Mouse (Mus musculus) gastrocnemius, postnatal 25 days (tissue): ENCODE measurements at regions not wholly inside any gene's neighbourhood (a gene's known extent, or its start where the extent isn't known, plus 50 kb on each side); places are given as distances from the start of the nearest gene placed in this dataset.

Experiments
- DNase-seq: peaks from one replicate; pipeline ENCODE4 v3.0.0; 2022

DNA sequence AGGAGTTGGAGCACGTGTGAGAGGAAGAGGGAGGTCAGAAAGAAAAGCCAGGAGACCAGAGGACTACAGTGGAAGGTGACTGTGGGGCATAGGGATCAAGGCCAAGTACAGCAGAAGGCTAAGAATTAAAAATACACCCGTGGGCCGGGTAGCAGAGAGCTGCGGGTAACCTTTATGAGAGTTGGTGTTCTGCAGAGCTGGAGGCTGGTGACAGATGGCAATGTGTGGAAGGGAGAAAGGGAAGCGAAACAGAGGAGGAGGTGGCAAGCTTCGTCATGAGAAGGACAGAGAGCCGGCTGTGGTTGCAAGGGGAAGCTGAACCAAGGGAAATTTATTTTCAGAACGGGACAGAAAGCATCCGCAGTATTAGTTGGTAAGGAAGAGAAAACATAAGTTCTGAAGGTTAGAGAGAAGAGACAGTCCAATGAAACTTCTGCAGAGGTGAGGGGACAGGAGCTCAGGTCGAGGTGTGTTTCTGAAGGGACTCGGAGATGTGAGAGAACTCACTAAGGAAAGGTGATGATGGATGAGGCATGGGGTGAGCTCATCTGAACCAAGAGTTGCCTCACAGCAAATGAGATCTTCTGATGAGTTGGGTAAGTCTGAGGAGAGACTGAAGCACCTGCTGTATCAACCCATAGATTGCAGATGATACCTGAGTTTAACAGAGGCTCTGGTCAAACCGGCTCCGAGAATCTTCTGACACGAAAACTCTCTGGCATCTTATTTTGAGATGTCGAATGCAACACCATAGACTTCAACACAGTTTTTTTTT lies 200.6 kb downstream of the Gm10260 start:
- DNase-seq = no peak

DNA sequence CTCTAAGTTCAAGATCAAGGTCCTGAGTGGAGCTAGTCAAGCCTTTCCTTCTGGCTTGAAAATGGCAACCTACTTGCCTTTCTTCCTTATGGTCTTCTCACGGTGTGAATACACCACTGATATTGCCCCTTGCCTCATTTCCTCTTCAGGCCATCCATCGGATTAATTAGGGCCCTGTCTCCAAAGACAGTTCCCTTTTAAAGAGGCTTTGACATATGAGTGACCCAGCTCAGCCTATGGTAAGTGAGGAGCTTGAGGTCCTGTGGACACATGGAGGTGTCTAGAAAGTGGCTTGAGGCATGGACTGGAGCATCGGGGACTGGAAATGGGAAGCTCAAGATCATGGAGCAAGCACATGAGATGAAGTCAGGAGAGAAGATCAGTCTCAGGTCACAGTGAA lies 201.5 kb downstream of the Gm10260 start:
- DNase-seq = no peak

DNA sequence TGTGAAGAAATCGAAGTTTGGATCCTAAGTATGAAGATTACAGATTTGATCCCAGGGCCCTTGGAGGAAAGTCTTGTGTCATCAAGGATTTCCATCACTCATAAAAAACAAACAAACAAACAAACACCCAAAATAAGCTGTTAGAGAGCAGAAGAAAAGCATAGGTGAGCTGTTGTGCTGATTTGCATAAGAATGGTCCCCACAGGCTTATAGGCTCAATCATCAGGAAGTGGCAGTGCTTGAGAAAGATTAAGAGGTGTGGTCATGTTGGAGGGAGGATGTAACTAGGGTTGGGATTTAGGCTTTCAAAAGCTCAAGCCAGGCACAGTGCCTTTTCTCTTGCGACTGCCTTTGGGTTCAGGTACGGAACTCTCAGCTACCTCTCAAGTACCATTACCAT lies 205.1 kb downstream of the Gm10260 start:
- DNase-seq = no peak

DNA sequence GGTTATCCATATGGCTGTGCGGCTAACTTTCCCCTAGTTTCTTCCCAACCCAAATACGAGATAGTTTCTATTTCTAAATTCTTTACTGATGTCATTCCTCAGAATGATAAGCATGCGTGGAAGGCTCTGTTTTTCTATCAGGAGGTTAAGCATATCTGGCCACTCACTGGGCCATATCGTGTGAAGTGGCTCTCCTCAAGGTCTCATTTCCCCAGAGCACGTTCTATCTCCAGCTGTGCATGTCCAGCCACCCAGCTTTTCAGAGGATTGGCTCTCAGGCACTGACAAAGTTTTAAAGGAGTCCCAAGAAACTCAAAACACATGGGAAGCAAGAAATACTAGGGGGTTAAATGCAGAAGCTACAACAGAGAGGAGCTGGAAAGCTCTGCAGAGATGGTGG lies 205.8 kb downstream of the Gm10260 start:
- DNase-seq = no peak

DNA sequence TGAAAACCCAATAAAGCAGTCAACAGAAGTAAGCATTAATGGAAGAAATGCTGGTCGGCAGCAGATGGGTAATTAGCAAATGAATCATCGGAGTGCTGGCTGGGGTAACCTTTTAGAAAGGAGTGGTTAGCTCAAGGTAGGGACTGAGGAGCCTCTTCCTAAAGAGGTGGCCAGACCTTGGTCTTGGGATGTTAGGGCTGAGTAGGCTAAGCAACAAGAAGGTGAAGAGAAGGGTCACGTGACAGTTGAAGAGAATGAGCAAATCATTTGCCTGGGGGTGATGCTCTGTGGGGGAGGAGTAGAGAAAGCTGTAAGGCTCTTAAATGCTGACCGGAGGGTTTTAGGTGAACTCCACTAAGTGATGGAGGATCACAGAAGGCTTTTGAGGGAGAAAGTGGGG lies 208.2 kb downstream of the Gm10260 start:
- no peak for DNase-seq

DNA sequence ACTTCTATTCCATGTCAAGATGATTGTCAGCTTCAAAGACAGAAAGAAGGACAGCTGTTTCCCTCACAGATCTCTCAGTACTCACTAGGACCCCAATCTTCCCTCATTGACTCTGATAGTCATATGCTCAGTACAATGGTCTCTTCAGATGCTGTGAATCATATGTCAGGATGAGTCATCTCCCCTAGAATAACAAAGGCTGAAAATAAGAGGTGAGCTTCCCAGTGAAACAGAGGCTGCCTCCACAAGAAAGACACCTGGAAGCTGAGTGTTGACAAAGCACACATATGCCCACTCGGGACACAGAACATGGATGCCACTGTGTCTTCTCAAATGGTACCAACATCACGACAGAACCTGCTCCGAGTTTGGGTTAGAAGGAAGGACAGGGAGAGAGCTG lies 209.6 kb downstream of the Gm10260 start:
- no peak for DNase-seq

DNA sequence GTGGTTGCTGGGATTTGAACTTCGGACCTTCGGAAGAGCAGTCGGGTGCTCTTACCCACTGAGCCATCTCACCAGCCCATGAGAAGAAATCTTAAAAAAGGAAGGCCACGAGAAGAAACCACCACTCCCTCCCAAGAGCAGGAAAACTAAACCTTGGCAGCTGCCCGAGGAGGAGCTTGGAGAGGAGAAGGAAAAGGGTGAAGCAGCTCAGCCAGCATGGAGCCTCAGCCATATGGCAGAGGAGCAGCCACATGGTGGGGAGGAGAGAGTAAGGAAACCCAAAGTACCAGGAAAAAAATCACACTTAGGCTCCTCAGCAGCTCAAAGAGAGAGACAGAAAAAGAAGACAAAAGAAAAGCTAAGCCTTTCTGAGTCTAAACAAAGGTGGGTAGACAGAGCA lies 210.3 kb downstream of the Gm10260 start:
- DNase-seq = no peak

DNA sequence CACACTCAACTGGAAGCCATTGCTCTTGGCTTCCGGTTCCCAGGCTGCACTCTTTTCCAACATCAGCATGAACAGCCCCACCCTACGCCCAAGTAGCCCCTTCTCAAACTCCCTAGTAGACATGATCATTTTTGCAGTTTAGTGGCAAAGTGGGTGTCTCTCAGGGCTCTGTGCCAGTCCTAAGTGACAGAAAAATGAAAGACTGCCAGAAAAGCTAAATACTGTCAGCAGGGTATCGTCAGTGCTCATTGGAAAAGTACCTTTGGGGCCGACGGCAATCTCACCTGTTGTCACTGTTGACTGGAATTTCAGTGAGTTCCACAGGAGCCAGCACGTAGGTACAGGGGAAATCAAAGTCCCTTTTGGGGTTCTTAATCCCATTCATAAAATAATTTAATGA lies 211.0 kb downstream of the Gm10260 start:
- DNase-seq = no peak

DNA sequence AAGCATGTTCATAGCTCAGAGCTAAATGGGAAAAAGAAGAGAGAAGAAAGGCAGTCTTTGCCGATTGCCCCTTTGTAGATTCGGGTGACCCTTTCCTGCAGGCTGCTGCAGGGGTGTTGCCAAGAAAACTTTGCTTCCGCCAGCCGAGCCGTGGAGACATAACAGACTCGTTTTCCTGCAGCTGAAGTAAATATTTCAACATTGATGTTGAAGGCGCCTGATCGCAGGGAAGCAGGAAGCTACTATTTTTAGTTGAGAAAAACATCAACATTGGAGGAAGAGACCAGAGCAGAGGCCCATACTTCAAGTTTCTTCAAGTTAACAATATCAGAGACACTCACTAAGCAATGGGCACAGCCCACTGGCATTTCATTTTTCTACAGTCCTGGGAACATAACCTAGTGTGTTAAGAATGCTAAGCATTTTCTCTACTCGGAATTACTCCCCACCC lies 211.9 kb downstream of the Gm10260 start:
- DNase-seq = peak; percentile 49

DNA sequence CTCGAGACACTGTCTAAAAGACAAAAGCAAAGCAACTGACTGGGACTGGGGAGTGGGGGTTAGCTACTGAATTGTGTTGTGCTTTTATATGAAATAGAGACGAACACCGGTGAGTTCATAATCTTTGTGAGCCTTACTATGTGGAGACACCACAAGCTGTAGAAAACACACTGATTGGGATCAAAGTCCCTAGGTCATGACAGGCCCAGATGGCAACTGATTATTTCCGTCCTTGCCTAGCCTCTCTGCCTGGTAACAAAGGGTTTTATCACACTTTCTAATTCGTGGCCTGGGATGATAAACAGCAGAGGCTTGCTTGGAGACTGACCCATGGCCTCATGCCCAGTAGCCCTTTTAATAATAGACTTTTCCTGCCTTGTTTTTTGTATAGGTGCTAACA lies 213.5 kb downstream of the Gm10260 start:
- no peak for DNase-seq

DNA sequence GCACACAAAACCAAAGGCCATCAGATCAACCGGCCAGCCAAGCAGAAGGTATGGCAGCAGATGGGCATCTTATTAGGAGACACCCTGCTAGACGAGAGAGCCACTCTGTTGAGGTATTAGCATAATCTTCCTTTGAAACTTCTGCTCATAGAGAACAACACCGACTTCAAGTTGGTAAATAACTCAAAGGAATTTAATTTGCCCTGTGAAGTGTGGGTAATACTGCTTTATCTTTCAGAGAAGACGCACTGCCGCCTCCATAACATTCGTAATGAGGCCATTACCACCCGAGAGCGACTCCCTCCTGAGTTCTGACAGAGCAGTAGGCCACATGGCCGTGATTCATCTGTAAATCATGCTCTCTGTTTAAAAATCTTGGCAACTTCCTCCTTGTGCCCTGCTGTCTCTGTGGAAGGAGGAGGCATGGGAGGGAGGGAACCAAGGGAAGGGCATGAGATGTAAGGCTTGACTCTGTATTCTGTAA lies 214.4 kb downstream of the Gm10260 start:
- no peak for DNase-seq

DNA sequence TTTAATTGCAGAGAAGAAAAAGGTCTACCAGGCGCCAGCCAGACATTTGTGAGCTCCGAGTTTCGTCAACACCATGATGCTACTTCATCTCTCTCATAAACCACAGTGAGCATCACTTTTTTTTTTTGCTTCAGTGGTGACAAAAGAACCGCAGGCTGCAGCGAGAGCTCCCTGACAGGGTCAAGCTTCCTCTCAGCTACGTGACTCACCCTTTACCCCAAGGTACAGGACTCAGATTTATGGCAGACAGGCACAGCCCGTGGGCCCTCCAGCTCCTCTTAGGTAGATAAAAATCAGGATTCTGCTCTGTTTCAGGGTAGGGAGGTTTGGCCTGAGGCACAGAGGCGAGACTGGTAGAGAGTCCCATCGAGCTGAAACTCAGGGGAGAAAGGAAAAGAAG lies 220.7 kb downstream of the Gm10260 start:
- no peak for DNase-seq

DNA sequence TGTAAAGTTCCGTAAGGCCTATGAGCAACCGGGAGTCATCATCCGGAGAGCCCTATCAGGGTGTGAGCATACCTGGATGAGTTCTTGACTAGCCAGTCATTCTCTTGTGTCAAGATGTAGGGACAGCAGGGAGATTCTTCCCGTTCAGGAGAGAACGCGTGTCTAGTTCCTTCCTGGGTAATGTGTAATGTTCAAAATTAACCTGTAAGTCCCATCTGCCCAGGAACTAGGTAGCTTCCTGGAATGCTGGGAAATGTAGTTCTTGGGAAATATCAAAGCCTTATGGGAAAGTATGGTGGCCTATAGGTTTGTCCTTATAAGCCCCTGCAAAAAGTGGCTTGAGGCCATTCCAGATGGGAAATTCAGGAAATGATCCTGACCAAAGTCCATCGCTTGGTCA lies 222.0 kb downstream of the Gm10260 start:
- DNase-seq = no peak

DNA sequence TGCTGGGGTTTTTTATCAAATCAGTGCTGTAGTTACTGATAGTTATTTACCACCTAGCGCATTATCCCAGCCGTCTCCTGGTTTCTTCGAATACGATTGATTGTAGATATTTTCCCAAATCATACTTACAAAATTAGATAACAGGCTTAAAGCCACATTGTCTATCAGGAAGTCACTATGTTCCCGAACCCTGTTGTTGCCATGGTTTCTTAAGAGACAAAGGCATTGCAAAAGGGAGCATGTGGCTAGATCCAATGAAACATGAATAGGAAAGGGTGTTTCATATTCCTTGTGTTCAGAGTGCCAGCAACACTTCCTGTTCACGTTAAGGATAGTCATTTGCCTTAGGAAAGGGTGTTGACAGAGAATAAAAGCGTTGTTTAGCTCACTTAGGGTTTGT lies 222.7 kb downstream of the Gm10260 start:
- no peak for DNase-seq

DNA sequence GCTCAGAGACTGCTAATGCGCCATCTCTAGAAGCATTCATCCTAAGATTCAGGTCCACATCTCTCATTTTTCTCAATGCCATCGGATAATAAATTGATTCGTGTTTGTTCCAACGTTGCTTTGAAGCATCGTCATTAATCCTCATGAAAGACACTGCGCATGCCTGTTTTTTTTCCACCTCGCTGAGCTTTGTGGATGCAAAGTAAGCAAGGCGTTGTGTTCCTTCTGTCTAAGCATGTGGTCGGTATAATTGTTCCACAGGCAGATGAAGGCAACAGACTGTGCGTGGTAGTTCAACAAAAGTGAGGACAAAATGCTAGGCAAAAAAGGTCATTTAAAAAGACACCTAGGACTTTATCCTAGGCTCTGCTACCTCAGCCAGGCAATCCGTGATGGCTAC lies 223.2 kb downstream of the Gm10260 start:
- DNase-seq = no peak

DNA sequence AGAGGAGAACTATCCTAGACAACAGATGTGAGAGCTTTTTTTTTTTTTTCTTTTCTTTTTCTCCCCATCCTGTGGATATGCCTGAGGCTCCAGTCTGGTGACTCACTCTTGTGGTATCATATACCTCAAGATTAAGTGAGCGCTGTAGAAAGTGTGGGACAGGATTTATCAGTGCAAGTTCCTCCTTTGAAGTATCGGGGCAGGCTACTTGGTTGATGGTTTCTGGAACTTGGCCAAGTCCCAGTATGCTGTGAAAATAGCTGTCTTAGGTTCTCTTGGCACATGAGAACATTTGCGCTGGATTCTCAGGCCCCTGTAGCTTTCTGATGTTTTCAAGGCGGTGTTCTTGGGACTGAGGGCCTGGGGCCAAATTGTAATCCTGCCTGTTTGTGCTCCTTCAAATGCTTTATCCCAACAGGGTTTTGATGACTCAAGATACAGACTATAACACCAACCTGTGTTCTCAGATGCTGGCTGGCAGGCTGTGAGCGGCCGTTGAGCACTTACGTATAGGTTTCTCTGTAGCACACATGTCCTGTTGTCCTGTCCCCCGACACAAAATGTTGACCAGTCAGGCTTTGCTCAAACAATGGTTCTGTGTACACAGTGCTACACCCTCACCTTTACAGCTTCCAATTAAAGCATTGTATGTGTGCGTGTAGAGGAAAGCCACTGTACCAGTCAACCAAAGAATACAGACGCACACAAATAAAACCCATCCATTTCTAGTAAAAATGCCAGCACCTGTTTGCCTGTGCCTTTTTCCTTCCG lies 226.4 kb downstream of the Gm10260 start:
- no peak for DNase-seq

DNA sequence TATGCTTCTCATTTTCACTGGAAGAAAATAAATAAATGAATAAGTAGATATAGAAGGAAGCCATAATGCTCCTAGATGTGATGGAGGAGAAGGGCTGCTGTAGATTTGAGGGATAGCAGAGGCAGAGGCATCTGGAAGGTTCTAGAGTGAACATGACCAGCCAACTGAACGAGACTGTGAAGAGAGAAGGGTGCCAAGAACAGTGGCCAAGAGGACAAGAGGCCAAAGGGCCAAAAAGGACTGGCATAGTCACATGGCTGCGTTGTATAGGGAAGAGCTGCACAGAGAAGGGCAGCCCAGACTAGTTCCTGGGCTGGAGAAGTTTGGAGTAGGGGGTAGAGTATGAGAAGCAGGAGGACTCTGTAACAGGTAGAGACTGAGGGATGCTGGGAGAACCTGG lies 229.3 kb downstream of the Gm10260 start:
- no peak for DNase-seq

DNA sequence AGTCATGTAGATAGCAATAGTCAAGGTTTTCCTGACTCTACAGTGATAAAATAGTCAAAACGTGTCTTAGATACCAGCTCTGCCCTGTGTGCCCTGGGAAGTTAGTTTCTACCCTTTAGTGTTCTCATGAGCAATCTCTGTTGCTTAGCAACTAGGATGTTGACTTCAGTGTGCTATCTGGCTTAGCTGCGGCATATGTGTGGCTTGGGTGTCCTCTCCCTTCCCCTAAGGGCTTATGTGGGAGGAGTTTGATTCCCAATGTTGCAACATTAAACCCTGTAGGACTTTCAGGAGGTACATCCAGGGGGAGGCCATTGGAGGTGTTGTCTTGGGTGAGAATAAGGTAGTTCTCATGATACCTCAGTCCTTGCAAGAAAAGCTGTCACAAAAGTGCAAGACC lies 229.9 kb downstream of the Gm10260 start:
- no peak for DNase-seq

DNA sequence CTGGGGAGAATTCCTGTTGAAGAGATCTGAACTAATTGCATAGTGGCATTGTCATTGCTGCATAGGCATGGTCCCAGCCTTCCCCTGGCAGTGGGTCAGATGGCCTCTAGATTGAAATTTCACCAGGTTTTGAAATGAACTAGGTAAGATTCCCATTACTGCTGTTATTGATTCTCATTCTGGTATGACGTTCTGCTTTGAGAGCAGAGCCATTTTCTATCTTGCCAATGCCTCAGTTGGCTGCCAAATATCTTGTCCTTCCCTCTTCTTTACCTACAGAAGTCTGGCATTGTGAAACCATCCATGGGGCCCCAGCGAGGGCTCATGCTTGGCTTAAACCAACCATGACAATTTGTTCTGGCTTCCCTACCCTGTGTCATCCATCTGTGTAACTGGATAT lies 232.5 kb downstream of the Gm10260 start:
- no peak for DNase-seq

DNA sequence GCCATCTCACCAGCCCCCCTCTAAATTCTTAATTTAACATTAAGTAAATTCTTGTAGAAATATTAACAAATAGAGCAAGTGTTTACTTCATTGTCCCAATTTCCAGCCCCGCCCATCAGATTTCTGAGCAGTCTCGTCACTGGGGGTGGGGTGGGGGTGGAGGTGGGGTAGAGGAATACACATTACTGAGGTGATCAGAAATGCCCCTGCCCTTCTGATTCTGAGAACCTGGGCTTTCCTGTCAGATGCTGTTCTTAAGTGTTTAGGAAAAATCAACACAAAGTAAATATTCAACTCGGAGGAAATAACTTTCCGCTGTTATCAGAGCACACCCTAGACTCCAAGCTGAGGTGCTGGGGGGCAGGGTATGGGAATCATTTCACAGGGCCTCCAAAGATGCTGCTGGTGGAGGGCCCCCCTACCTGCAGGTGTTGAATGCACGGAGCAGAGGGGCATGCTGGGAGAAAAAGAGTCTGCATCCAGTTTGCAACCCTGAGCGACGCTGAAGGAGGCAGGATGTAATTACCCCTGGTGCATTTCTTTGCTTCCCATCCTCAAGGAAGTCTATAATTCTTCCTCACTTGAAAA lies 235.5 kb downstream of the Gm10260 start:
- no peak for DNase-seq

DNA sequence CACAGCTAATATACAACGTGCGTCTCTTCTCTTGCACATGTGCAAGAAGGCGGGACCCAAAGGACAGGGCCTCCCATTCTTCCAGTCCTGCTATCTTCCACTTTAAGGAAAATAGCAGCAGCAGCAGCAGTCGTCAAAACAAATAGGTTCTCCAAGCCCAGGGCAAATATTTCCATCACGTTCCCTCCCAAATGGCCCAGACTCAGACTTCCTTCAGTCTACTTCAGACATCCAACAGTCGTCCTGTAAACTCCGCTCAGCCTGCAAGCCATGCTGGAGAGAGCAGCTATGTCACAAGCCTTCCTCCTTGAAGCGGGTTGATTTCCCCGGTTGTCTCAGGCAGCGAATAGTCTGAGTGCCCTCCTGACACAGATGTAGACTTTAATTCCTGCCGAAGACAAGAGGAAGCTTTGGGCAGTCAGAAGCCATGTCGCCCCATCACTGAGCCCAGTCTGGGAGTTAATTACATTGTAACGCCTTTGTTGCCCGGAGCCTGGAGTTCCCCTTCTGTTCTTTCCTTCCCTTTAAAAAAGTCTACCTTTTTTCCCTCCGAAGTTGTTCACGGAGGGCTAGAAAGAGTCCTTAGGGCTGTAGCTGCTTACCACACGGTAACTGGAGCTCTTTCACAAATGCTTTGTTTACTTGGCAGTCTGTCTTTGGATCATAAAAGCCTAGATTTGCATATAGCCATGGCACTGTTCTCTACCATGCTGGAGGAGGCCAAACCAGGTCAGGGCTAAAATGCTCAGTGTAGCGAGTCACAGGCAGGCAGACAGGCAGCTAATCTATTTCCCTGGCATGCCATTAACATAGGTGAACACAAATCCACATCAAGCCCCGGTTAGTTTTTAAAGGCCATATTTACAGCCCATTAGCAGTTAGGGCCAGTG lies 236.7 kb downstream of the Gm10260 start:
- no peak for DNase-seq

DNA sequence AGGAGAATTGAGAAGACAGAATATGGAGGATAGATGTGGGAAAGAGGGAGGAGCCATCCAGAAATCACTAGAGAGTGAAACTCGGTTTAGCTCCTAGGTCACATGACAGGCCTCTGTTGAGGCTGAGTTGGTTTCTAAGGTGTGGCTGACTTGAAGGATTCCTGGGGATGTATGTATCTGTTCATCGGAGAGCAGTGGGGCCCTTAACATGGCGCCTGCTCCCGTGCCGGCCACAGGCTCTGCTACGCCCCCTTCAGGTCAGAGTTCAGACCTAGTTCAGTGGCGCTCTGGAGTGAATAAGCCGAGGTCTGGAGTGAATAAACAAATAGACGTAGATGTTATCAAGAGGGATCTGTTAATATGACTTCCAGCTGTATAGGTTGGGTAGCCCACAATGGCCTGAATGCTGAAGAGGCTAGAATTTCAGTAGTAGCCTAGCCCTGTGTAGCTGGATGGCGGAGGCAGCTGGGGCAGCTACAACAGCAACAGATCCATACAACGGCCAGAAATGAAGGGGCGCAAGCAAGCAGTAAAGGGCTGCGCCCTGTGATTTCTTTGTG lies 239.4 kb downstream of the Gm10260 start:
- no peak for DNase-seq
